Mouse (Mus musculus): ENCODE measurements around the gene Gm10320.

Gene Gm10320

GRCm38 (mm10) chr13:98491909-98492308 lies at the start of gene Gm10320:
TSS of gene Gm10320 (minus strand) at chr13:98492001.
- Histone ChIP-seq H3K9me3 (ENCODE audit: low read length) (no peaks in the 10 kb centered on the region), H3K27me3 (ENCODE audit: insufficient read depth, low read length) (peaks cover 7% of the 10 kb centered on the region), H3K36me3 (ENCODE audit: insufficient read depth, low read length) (no peaks in the 10 kb centered on the region), H3K4me3 (replicated peaks; ENCODE audit: low read length) (no peak within 1 kb of the TSS), H3K4me1 (replicated peaks; ENCODE audit: low read depth, low read length) (peaks cover 5% of the 10 kb centered on the region)
- no peak for TF ChIP-seq POU5F1 (IDR thresholded peaks at IDR 0.05; ENCODE audit: borderline replicate concordance, low read length)
- no peak for TF ChIP-seq NANOG (IDR thresholded peaks at IDR 0.05; ENCODE audit: borderline replicate concordance, low read length)
- TF ChIP-seq CTCF (conservative IDR thresholded peaks at IDR 0.05; ENCODE audit: low read length) = no peak

- Histone ChIP-seq H3K27me3 (ENCODE audit: insufficient read depth, low read length) (peaks cover 14% of the 10 kb centered on the region), H3K4me3 (replicated peaks; ENCODE audit: low read length) (no peak overlapping the region), H3K9me3 (ENCODE audit: low read length) (no peaks in the 10 kb centered on the region), H3K36me3 (ENCODE audit: insufficient read depth, low read length) (no peaks in the 10 kb centered on the region), H3K4me1 (replicated peaks; ENCODE audit: low read depth, low read length) (peaks cover 11% of the 10 kb centered on the region)
- no peak for TF ChIP-seq CTCF (conservative IDR thresholded peaks at IDR 0.05; ENCODE audit: low read length)
- no peak for TF ChIP-seq POU5F1 (IDR thresholded peaks at IDR 0.05; ENCODE audit: borderline replicate concordance, low read length)
- no peak for TF ChIP-seq NANOG (IDR thresholded peaks at IDR 0.05; ENCODE audit: borderline replicate concordance, low read length)
Measured at GRCm38 (mm10) chr13:98541601-98542000, 49.8 kb upstream of the Gm10320 start.

GRCm38 (mm10) chr13:98540206-98540605 lies 48.4 kb upstream of the Gm10320 start:
- H3K36me3 ChIP-seq (ENCODE audit: insufficient read depth, low read length) = no peaks in the 10 kb centered on the region
- peaks cover 11% of the 10 kb centered on the region for H3K27me3 ChIP-seq (ENCODE audit: insufficient read depth, low read length)
- no peaks in the 10 kb centered on the region for H3K9me3 ChIP-seq (ENCODE audit: low read length)
- H3K4me1 ChIP-seq (replicated peaks; ENCODE audit: low read depth, low read length) = peaks cover 7% of the 10 kb centered on the region
- H3K4me3 ChIP-seq (replicated peaks; ENCODE audit: low read length) = no peak overlapping the region
- no peak for TF ChIP-seq POU5F1 (IDR thresholded peaks at IDR 0.05; ENCODE audit: borderline replicate concordance, low read length)
- TF ChIP-seq CTCF (conservative IDR thresholded peaks at IDR 0.05; ENCODE audit: low read length) = no peak
- TF ChIP-seq NANOG (IDR thresholded peaks at IDR 0.05; ENCODE audit: borderline replicate concordance, low read length) = no peak

- Histone ChIP-seq H3K9me3 (ENCODE audit: low read length) (no peaks in the 10 kb centered on the region), H3K4me3 (replicated peaks; ENCODE audit: low read length) (no peak overlapping the region), H3K27me3 (ENCODE audit: insufficient read depth, low read length) (peaks cover 11% of the 10 kb centered on the region), H3K36me3 (ENCODE audit: insufficient read depth, low read length) (no peaks in the 10 kb centered on the region), H3K4me1 (replicated peaks; ENCODE audit: low read depth, low read length) (peaks cover 15% of the 10 kb centered on the region)
- TF ChIP-seq NANOG (IDR thresholded peaks at IDR 0.05; ENCODE audit: borderline replicate concordance, low read length) (no peak), CTCF (conservative IDR thresholded peaks at IDR 0.05; ENCODE audit: low read length) (no peak), POU5F1 (IDR thresholded peaks at IDR 0.05; ENCODE audit: borderline replicate concordance, low read length) (no peak)
Measured at GRCm38 (mm10) chr13:98539311-98539710, 47.5 kb upstream of the Gm10320 start.

- Histone ChIP-seq H3K4me3 (replicated peaks; ENCODE audit: low read length) (no peak overlapping the region), H3K27me3 (ENCODE audit: insufficient read depth, low read length) (peaks cover 11% of the 10 kb centered on the region), H3K36me3 (ENCODE audit: insufficient read depth, low read length) (no peaks in the 10 kb centered on the region), H3K9me3 (ENCODE audit: low read length) (no peaks in the 10 kb centered on the region), H3K4me1 (replicated peaks; ENCODE audit: low read depth, low read length) (peaks cover 20% of the 10 kb centered on the region)
- TF ChIP-seq CTCF (conservative IDR thresholded peaks at IDR 0.05; ENCODE audit: low read length) (no peak), POU5F1 (IDR thresholded peaks at IDR 0.05; ENCODE audit: borderline replicate concordance, low read length) (no peak), NANOG (IDR thresholded peaks at IDR 0.05; ENCODE audit: borderline replicate concordance, low read length) (no peak)
Measured at GRCm38 (mm10) chr13:98538587-98538986, 46.8 kb upstream of the Gm10320 start.

GRCm38 (mm10) chr13:98534913-98535262 lies 43.1 kb upstream of the Gm10320 start:
- Histone ChIP-seq H3K9me3 (ENCODE audit: low read length) (peaks cover 8% of the 10 kb centered on the region), H3K27me3 (ENCODE audit: insufficient read depth, low read length) (peaks cover 18% of the 10 kb centered on the region)
- TF ChIP-seq NANOG (IDR thresholded peaks at IDR 0.05; ENCODE audit: borderline replicate concordance, low read length) = no peak

GRCm38 (mm10) chr13:98534190-98534912 lies 42.5 kb upstream of the Gm10320 start:
- peaks cover 18% of the 10 kb centered on the region for H3K27me3 ChIP-seq (ENCODE audit: insufficient read depth, low read length)
- TF ChIP-seq NANOG (IDR thresholded peaks at IDR 0.05; ENCODE audit: borderline replicate concordance, low read length) (no peak), POU5F1 (IDR thresholded peaks at IDR 0.05; ENCODE audit: borderline replicate concordance, low read length) (no peak), CTCF (conservative IDR thresholded peaks at IDR 0.05; ENCODE audit: low read length) (no peak)
- no peak overlapping the region for H3K4me3 ChIP-seq (replicated peaks; ENCODE audit: low read length)
- H3K4me1 ChIP-seq (replicated peaks; ENCODE audit: low read depth, low read length) = peaks cover 48% of the 10 kb centered on the region
- H3K36me3 ChIP-seq (ENCODE audit: insufficient read depth, low read length) = no peaks in the 10 kb centered on the region
- peaks cover 8% of the 10 kb centered on the region for H3K9me3 ChIP-seq (ENCODE audit: low read length)

More at GRCm38 (mm10) chr13:98534913-98535262, 43.1 kb upstream of the Gm10320 start:
- peaks cover 48% of the 10 kb centered on the region for H3K4me1 ChIP-seq (replicated peaks; ENCODE audit: low read depth, low read length)
- no peaks in the 10 kb centered on the region for H3K36me3 ChIP-seq (ENCODE audit: insufficient read depth, low read length)
- H3K4me3 ChIP-seq (replicated peaks; ENCODE audit: low read length) = no peak overlapping the region

- H3K9me3 ChIP-seq (ENCODE audit: low read length) = peaks cover 8% of the 10 kb centered on the region
- H3K4me1 ChIP-seq (replicated peaks; ENCODE audit: low read depth, low read length) = peaks cover 48% of the 10 kb centered on the region
- peaks cover 12% of the 10 kb centered on the region for H3K27me3 ChIP-seq (ENCODE audit: insufficient read depth, low read length)
- TF ChIP-seq POU5F1 (IDR thresholded peaks at IDR 0.05; ENCODE audit: borderline replicate concordance, low read length) (no peak), NANOG (IDR thresholded peaks at IDR 0.05; ENCODE audit: borderline replicate concordance, low read length) (no peak), CTCF (conservative IDR thresholded peaks at IDR 0.05; ENCODE audit: low read length) (no peak)
- no peaks in the 10 kb centered on the region for H3K36me3 ChIP-seq (ENCODE audit: insufficient read depth, low read length)
- H3K4me3 ChIP-seq (replicated peaks; ENCODE audit: low read length) = no peak overlapping the region
Measured at GRCm38 (mm10) chr13:98533415-98533814, 41.6 kb upstream of the Gm10320 start.
